Mouse (Mus musculus): ENCODE data around the gene Fermt1. TPM values are rescaled to one million over a fixed set of nuclear protein-coding genes. Genes with fewer than 3 reads are reported as not detected.

The Fermt1 gene
- total RNA-seq, 4 experiments from 2014 or later = not detected

- no peak for DNase-seq
Observed at GRCm38 (mm10) chr2:132860435-132860834, 85.3 kb downstream of the Fermt1 start.

- no peak for DNase-seq
Observed at GRCm38 (mm10) chr2:132856333-132856732, 89.4 kb downstream of the Fermt1 start.

Other genes starting within 250 kb of the Fermt1 start
- 1,000 to 10,000 TPM; 1,792 to 2,284 (median 1,895) TPM for gene Chgb, start 164.6 kb downstream of the Fermt1 start, total RNA-seq (2022)
- 10 to 100 TPM; 21.8 to 30.5 (median 28.1) TPM for gene Trmt6, start 129.9 kb downstream of the Fermt1 start, total RNA-seq (2022)
- 1 to 10 TPM; 3.5 to 4.1 (median 3.9) TPM for gene Mcm8, start 129.8 kb downstream of the Fermt1 start, total RNA-seq (2022)
- gene Crls1, start 99.2 kb downstream of the Fermt1 start, total RNA-seq (2022) = 10 to 100 TPM; 58.7 to 99.6 (median 68.6) TPM
- gene Lrrn4, start 65.0 kb downstream of the Fermt1 start, total RNA-seq (2022) = 1 to 10 TPM; 2.5 to 4.4 (median 3.3) TPM